Mouse (Mus musculus) adrenal gland (tissue): ENCODE measurements around the gene 6030498E09Rik.

ENCODE experiments used
- intact Hi-C: fragments of 180-260 bp; cut with DNase I; formaldehyde crosslinking; loops from one replicate; pipeline ENCODE4 v1.15.1; 2025
- long read RNA-seq, 2 experiments: library from polyadenylated mRNA; unstranded; transcript quantifications; one replicate each; pipeline ENCODE4 v2.0.0; 2020; ENCODE audit warnings: borderline replicate concordance in 1 of 2; ENCODE audit not compliant: insufficient replicate concordance in 1 of 2
- microRNA-seq, 2 experiments: library from miRNA; unstranded; fragments of <30 nt; microRNA quantifications; one replicate each; pipeline ENCODE4; 2019

6030498E09Rik gene
- long read RNA-seq, experiment 1 = 0 reads
- long read RNA-seq, experiment 2 = 0 reads

- intact Hi-C loops = loop anchor here (10.0 kb wide), 2 partner anchors 118 to 258 kb away; no protein-coding TSS in a partner anchor
These were observed at the start of gene 6030498E09Rik for GRCm38 (mm10) chrX:38772478-38772877. TSS of gene 6030498E09Rik (plus strand) at chrX:38772671.

GRCm38 (mm10) chrX:38730081-38730480 is 42.4 kb upstream of the 6030498E09Rik start:
- intact Hi-C loops = no loop called here

- intact Hi-C loops = no loop called here
These were observed 41.8 kb upstream of the 6030498E09Rik start for GRCm38 (mm10) chrX:38730639-38731038.

DNA sequence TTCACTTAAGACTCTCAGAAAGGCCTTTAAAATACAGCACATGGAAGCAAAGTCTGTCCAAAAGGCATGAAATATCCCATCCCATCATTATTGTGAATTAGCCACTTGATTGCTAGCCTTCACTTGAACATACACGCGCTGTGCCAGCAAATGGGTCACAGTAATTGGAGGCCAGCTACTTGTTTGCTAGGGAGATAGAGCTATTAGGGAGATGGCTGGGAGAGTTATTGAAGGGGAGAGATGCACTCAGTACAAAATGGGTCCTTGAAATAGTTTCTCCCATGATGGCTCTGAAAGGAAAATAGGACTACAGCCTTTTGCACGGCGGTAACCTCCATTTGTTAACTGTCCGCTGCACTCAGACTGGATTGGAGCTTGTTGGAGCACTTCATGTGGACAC is 38.8 kb upstream of the 6030498E09Rik start:
- intact Hi-C loops = no loop called here

- intact Hi-C loops = no loop called here
These were observed 37.3 kb upstream of the 6030498E09Rik start for GRCm38 (mm10) chrX:38734916-38735880.

- intact Hi-C loops = loop anchor here (10.0 kb wide), 2 partner anchors 117 to 257 kb away; no protein-coding TSS in a partner anchor
These were observed 1.0 kb upstream of the 6030498E09Rik start for GRCm38 (mm10) chrX:38771453-38771852.

DNA sequence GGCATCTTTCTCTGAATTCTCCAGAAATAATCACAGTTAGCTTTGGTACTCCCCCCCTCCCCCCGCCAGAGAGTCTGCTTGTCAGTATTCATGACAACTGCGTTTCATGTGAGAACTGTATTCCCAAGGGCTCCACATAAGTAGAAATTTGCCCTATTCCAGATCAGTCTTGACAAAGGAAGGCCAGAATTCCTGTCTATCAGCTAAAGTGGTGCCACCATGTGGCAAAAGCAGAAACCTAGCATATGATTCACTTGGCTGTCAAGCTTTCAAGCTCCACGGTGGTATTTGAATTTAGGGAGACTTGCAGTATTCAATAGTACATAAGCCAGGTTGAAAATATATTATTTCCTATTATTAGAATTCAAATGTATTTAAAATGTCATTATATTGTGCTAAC is 585 bp upstream of the 6030498E09Rik start:
- intact Hi-C loops = loop anchor here (10.0 kb wide), 2 partner anchors 117 to 257 kb away; no protein-coding TSS in a partner anchor

DNA sequence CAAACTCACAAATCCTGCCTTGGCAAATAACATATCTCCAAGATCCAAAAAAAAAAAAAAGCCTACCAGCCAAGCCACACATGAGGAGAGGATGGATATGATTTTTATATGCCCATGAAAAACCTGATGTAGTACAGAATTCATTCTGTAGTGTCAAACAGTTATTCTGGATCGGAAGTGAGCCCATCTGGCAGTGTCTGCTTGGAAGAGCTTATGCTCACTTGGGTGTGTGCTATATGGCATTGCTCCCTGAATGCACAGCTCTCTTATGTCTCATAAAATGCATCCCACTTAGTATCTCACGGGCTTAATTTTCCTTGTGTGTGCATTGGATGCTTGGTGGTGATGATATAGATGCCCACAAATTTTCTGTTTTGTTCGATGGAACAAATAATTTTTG is 21.9 kb downstream of the 6030498E09Rik start:
- intact Hi-C loops = no loop called here

- intact Hi-C loops = no loop called here
These were observed 41.5 kb downstream of the 6030498E09Rik start for GRCm38 (mm10) chrX:38813934-38814333.

- intact Hi-C loops = no loop called here
These were observed 44.4 kb downstream of the 6030498E09Rik start for GRCm38 (mm10) chrX:38816841-38817240.

GRCm38 (mm10) chrX:38958571-38958970 is 186.1 kb downstream of the 6030498E09Rik start:
- intact Hi-C loops = no loop called here

DNA sequence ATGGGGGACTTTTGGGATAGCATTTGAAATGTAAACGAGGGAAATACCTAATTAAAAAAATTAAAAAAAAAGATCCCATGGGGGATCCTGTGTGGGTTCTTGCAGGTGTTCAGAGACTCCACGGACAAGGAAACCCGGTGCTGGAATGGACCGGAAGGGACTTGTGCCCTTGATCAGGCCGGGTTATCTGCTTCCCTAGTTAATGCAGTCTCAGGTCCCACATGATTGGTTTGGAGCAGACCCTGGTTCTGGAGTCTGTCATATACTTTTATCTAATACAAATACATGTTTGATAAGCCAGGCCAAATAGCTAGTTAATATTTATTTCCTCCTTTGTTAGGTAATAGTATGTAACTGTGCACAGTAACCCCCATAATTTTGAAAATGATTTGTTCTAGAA is 223.8 kb downstream of the 6030498E09Rik start:
- intact Hi-C loops = no loop called here

Small RNAs within 50 kb of the gene (microRNA-seq; reads per million reads assigned to microRNA genes)
- gene Gm25642 = 0 reads per million in 2 experiments
